Comparison of ENCODE assay signal across 20 mouse cellular contexts in genomic region chr19:22542990-22543709, GRCm38 (mm10).
"Had no signal": no experiment of that assay in that cellular context is flagged by ENCODE, and none has a peak within 500 bp of the region (broad histone marks: within the 10 kb centered on the region; RNA-seq: fewer than 3 reads in every experiment).

No protein-coding gene starts in this region.

- H3K9me3 ChIP-seq: kidney, embryonic 15.5 days; liver, embryonic 13.5 days; megakaryocyte, embryonic 14.5 days; midbrain, embryonic 10.5 days; midbrain, embryonic 15.5 days; neural tube, embryonic 12.5 days; neural tube, embryonic 15.5 days had no signal

- H3K9ac ChIP-seq: kidney, embryonic 15.5 days; liver, embryonic 13.5 days; midbrain, embryonic 15.5 days; neural tube, embryonic 12.5 days; neural tube, embryonic 15.5 days had no signal

- H3K4me2 ChIP-seq: kidney, embryonic 15.5 days; liver, embryonic 13.5 days; midbrain, embryonic 15.5 days; neural tube, embryonic 12.5 days; neural tube, embryonic 15.5 days had no signal

- H3K27ac ChIP-seq: hindbrain, postnatal 0 days; kidney, embryonic 15.5 days; left cerebral cortex, adult 2 months; liver, embryonic 13.5 days; midbrain, embryonic 10.5 days; midbrain, embryonic 15.5 days; neural tube, embryonic 12.5 days; neural tube, embryonic 15.5 days had no signal

- DNase-seq: kidney, adult 11 months; kidney, adult 8-10 months; kidney, postnatal 10 days; kidney, postnatal 36 days; layer of hippocampus, postnatal 36 days; liver, embryonic 13.5 days; lung, postnatal 36 days; right cerebral cortex, adult 18-20 months; right cerebral cortex, postnatal 14 days; right cerebral cortex, postnatal 4 days; thymus, postnatal 25 days had no signal

- ATAC-seq: hindbrain, postnatal 0 days; inflammation-experienced regulatory T-cells, adult 6 months; midbrain, embryonic 15.5 days had no signal

- H3K27me3 ChIP-seq: kidney, embryonic 15.5 days; liver, embryonic 13.5 days; megakaryocyte, embryonic 14.5 days; midbrain, embryonic 15.5 days; neural tube, embryonic 12.5 days; neural tube, embryonic 15.5 days had no signal

- H3K4me3 ChIP-seq: kidney, embryonic 15.5 days; left cerebral cortex, adult 2 months; liver, embryonic 13.5 days; midbrain, embryonic 10.5 days; midbrain, embryonic 15.5 days; neural tube, embryonic 12.5 days; neural tube, embryonic 15.5 days had no signal

- H3K36me3 ChIP-seq: kidney, embryonic 15.5 days; liver, embryonic 13.5 days; midbrain, embryonic 10.5 days; midbrain, embryonic 15.5 days; neural tube, embryonic 12.5 days; neural tube, embryonic 15.5 days had no signal

- H3K4me1 ChIP-seq: kidney, embryonic 15.5 days; liver, embryonic 13.5 days; megakaryocyte, embryonic 14.5 days; midbrain, embryonic 10.5 days; midbrain, embryonic 15.5 days; neural tube, embryonic 12.5 days; neural tube, embryonic 15.5 days had no signal
